Comparison of ENCODE assay signal across 20 mouse cellular contexts in the genomic region with DNA sequence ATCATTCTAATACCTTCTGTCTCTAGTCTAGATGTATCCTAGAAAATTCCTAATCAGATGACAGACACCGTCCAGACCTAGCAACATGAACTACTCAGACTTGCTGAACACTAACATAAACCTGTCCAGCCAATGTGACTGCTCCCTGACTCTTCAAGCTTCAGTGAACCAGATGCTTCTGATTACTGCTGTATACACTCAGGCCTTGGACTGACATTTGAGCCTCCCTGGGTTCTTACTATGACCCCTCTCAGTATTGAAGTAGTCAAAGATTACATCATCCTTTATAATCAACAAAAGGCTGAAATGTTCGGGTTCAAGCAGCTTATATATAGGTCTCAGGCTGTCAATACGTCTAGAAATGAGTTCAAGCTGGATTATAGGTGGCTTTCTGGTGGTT.
"Had no signal": no experiment of that assay in that cellular context is flagged by ENCODE, and none has a peak within 500 bp of the region (broad histone marks: within the 10 kb centered on the region; RNA-seq: fewer than 3 reads in every experiment).

No protein-coding gene starts in this region.

- H3K27ac ChIP-seq: limb, embryonic 10.5 days; limb, embryonic 13.5 days; liver, embryonic 12.5 days; liver, embryonic 15.5 days; lung, embryonic 15.5 days; midbrain, embryonic 12.5 days; midbrain, embryonic 15.5 days; neural tube, embryonic 12.5 days had no signal

- H3K4me2 ChIP-seq: limb, embryonic 13.5 days; liver, embryonic 12.5 days; liver, embryonic 15.5 days; lung, embryonic 15.5 days; midbrain, embryonic 12.5 days; midbrain, embryonic 15.5 days; neural tube, embryonic 12.5 days had no signal

- ATAC-seq: intestine, postnatal 0 days; liver, embryonic 12.5 days; midbrain, embryonic 15.5 days had no signal

- DNase-seq: kidney, postnatal 10 days; kidney, postnatal 4 days; liver; lung, adult 18-20 months; lung, postnatal 14 days; lung, postnatal 4 days; retina, postnatal 1 day; right cerebral cortex, postnatal 25 days; spleen, adult 18-20 months; thymus, adult 18-20 months; thymus, postnatal 36 days had no signal

- H3K36me3 ChIP-seq: limb, embryonic 10.5 days; limb, embryonic 13.5 days; liver, embryonic 12.5 days; liver, embryonic 15.5 days; lung, embryonic 15.5 days; midbrain, embryonic 12.5 days; midbrain, embryonic 15.5 days; neural tube, embryonic 12.5 days had no signal

- H3K4me1 ChIP-seq: limb, embryonic 13.5 days; liver, embryonic 15.5 days; lung, embryonic 15.5 days; midbrain, embryonic 12.5 days; midbrain, embryonic 15.5 days; neural tube, embryonic 12.5 days had no signal

- H3K9me3 ChIP-seq: limb, embryonic 10.5 days; limb, embryonic 13.5 days; liver, embryonic 12.5 days; liver, embryonic 15.5 days; lung, embryonic 15.5 days; midbrain, embryonic 12.5 days; midbrain, embryonic 15.5 days; neural tube, embryonic 12.5 days had no signal

- H3K4me3 ChIP-seq: limb, embryonic 10.5 days; limb, embryonic 13.5 days; liver, embryonic 12.5 days; liver, embryonic 15.5 days; lung, embryonic 15.5 days; midbrain, embryonic 12.5 days; midbrain, embryonic 15.5 days; neural tube, embryonic 12.5 days had no signal

- H3K9ac ChIP-seq: limb, embryonic 13.5 days; liver, embryonic 12.5 days; liver, embryonic 15.5 days; lung, embryonic 15.5 days; midbrain, embryonic 12.5 days; midbrain, embryonic 15.5 days; neural tube, embryonic 12.5 days had no signal
